Mouse (Mus musculus) megakaryocyte, embryonic 14.5 days (primary cell): Measurements from ENCODE around the gene Ctnna3.

Source experiments
- FLI1 ChIP-seq: IDR thresholded peaks from 2 replicates; pipeline ENCODE4 v1.6.1; 2012; ENCODE audit warnings: low read length, inconsistent platforms, mixed read lengths
- GATA1 ChIP-seq: IDR thresholded peaks from 3 replicates; pipeline ENCODE4 v1.6.1; 2012; ENCODE audit warnings: mixed read lengths, low read length, inconsistent platforms, borderline replicate concordance

GRCm38 (mm10) chr10:64039760-64040535 lies 610.0 kb downstream of the Ctnna3 start:
- no peak for TF ChIP-seq GATA1
- TF ChIP-seq FLI1 = no peak
